Mouse (Mus musculus) neural tube, embryonic 13.5 days (tissue): ENCODE measurements around the gene Nkx2-3. TPM values are rescaled to one million over a fixed set of nuclear protein-coding genes. Genes with fewer than 3 reads are reported as not detected.

Experiments
- microRNA-seq: library from miRNA; unstranded; fragments of <30 nt; microRNA quantifications from one replicate; pipeline ENCODE4, GENCODE M21; 2016
- polyA plus RNA-seq: library from polyadenylated mRNA; unstranded; fragments of >200 nt; fragmentation: Nextera tagmentation; extraction: Ambion mirVana; gene quantifications from 2 replicates; pipeline ENCODE4 v1.2.1, GENCODE M21; 2015

Nkx2-3 gene
- polyA plus RNA-seq, 1 experiment from 2014 or later, result not detected

Small RNA genes within 50 kb of the gene (microRNA-seq; reads per million reads assigned to microRNA genes)
- not detected for gene Gm22646

Other genes starting within 250 kb of the Nkx2-3 start
- gene Hpse2, start 224.0 kb upstream of the Nkx2-3 start, polyA plus RNA-seq, result 0.08 and 0.43 TPM in 2 replicates
- 1.3 TPM in 2 replicates for gene Cnnm1, start 171.9 kb upstream of the Nkx2-3 start, polyA plus RNA-seq
- 83.5 and 88.0 TPM in 2 replicates for gene Got1, start 87.7 kb upstream of the Nkx2-3 start, polyA plus RNA-seq
- 14.0 and 15.9 TPM in 2 replicates for gene Slc25a28, start 62.6 kb downstream of the Nkx2-3 start, polyA plus RNA-seq
- 8.9 and 11.3 TPM in 2 replicates for gene Entpd7, start 77.3 kb downstream of the Nkx2-3 start, polyA plus RNA-seq
- gene Cutc, start 140.7 kb downstream of the Nkx2-3 start, polyA plus RNA-seq, result 8.8 and 9.2 TPM in 2 replicates
- gene Cox15, start 140.7 kb downstream of the Nkx2-3 start, polyA plus RNA-seq, result 12.9 and 14.7 TPM in 2 replicates
- gene Abcc2, start 169.9 kb downstream of the Nkx2-3 start, polyA plus RNA-seq, result 0.10 and 0.17 TPM in 2 replicates